28 mouse cellular contexts compared by ENCODE assay signal in genomic region chr6:98689395-98689794, GRCm38 (mm10).
DNase-seq lines count a peak whose midpoint lies in the region; ATAC-seq and TF ChIP-seq lines count a peak whose summit lies in the region.
"Had no signal": no experiment of that assay in that cellular context is flagged by ENCODE, and none has a peak within 500 bp of the region (broad histone marks: within the 10 kb centered on the region; RNA-seq: fewer than 3 reads in every experiment).

No protein-coding gene starts in this region.

- no peaks in the 10 kb centered on the region for H3K36me3 ChIP-seq in forebrain, embryonic 13.5 days (ENCODE audit: poor library complexity, severe bottlenecking)
- no peaks in the 10 kb centered on the region for H3K36me3 ChIP-seq in forebrain, embryonic 11.5 days (ENCODE audit: control insufficient read depth, insufficient read depth, low read length)
- H3K36me3 ChIP-seq in forebrain, postnatal 0 days (ENCODE audit: insufficient read depth) = no peaks in the 10 kb centered on the region
- H3K36me3 ChIP-seq in intestine, embryonic 16.5 days (ENCODE audit: control insufficient read depth, insufficient read depth, low read length) = no peaks in the 10 kb centered on the region
- H3K36me3 ChIP-seq: hindbrain, embryonic 10.5 days; hindbrain, embryonic 15.5 days; limb, embryonic 12.5 days; liver, embryonic 15.5 days had no signal

- no peak for DNase-seq in forebrain, embryonic 11.5 days (ENCODE audit: low spot score)
- peak; percentile 28 for DNase-seq in brain, adult 2 months (ENCODE audit: low read depth, low spot score)
- DNase-seq in forebrain, postnatal 0 days = peak; percentile 35
- DNase-seq in layer of hippocampus, adult 9-11 months = peak; percentile 76
- DNase-seq in natural killer cell, adult 2 months (ENCODE audit: low spot score in 2 of 2) = no peak
- no peak for DNase-seq in frontal cortex, postnatal 36 days (ENCODE audit: low spot score in 2 of 2)
- DNase-seq: adrenal gland, postnatal 10 days; cerebellum, adult 18-20 months; cerebellum, postnatal 10 days; heart, postnatal 14 days; kidney, adult 2 months; kidney, postnatal 36 days; lung, embryonic 14.5 days; lung, postnatal 14 days; midbrain, embryonic 14.5 days; spleen, adult 18-20 months; thymus, adult 2 months; thymus, postnatal 4 days had no signal

- peak; percentile 59; the same call in 1 of the 2 replicates for ATAC-seq in forebrain, embryonic 13.5 days
- ATAC-seq in forebrain, embryonic 11.5 days (replicated peaks; ENCODE audit: low FRiP score) = no peak
- no peak for ATAC-seq in forebrain, postnatal 0 days
- ATAC-seq in intestine, embryonic 16.5 days = no peak
- ATAC-seq: inflammation-experienced regulatory T-cells, adult 6 months had no signal

- no peaks in the 10 kb centered on the region for H3K27me3 ChIP-seq in forebrain, embryonic 13.5 days
- H3K27me3 ChIP-seq in forebrain, embryonic 11.5 days (ENCODE audit: control insufficient read depth, insufficient read depth, low read length) = no peaks in the 10 kb centered on the region
- H3K27me3 ChIP-seq in forebrain, postnatal 0 days (ENCODE audit: insufficient read depth, low read length) = no peaks in the 10 kb centered on the region
- no peaks in the 10 kb centered on the region for H3K27me3 ChIP-seq in intestine, embryonic 16.5 days (replicated peaks; ENCODE audit: control insufficient read depth, insufficient read depth, low read length)
- H3K27me3 ChIP-seq: CH12.LX; hindbrain, embryonic 15.5 days; limb, embryonic 12.5 days; liver, embryonic 15.5 days had no signal

- no peak for TF ChIP-seq CTCF in forebrain, postnatal 0 days (IDR thresholded peaks at IDR 0.05; ENCODE audit: low read depth)

- H3K4me2 ChIP-seq in forebrain, embryonic 13.5 days = no peak overlapping the region
- H3K4me2 ChIP-seq in forebrain, embryonic 11.5 days (ENCODE audit: low read depth, low read length, severe bottlenecking) = no peak overlapping the region
- H3K4me2 ChIP-seq in forebrain, postnatal 0 days (ENCODE audit: low read depth) = no peak overlapping the region
- no peak overlapping the region for H3K4me2 ChIP-seq in intestine, embryonic 16.5 days (ENCODE audit: low read depth, low read length)
- H3K4me2 ChIP-seq: hindbrain, embryonic 15.5 days; limb, embryonic 12.5 days; liver, embryonic 15.5 days; lung, embryonic 14.5 days had no signal

- no peak overlapping the region for H3K27ac ChIP-seq in forebrain, embryonic 13.5 days
- H3K27ac ChIP-seq in forebrain, embryonic 11.5 days (ENCODE audit: low read depth, low read length) = no peak overlapping the region
- H3K27ac ChIP-seq in forebrain, postnatal 0 days (ENCODE audit: low read depth, low read length) = no peak overlapping the region
- H3K27ac ChIP-seq in intestine, embryonic 16.5 days (ENCODE audit: low read length) = no peak overlapping the region
- H3K27ac ChIP-seq: hindbrain, embryonic 10.5 days; hindbrain, embryonic 15.5 days; limb, embryonic 12.5 days; liver, embryonic 15.5 days; stomach, postnatal 0 days had no signal

- no peaks in the 10 kb centered on the region for H3K9me3 ChIP-seq in forebrain, embryonic 13.5 days (replicated peaks)
- H3K9me3 ChIP-seq in forebrain, embryonic 11.5 days (ENCODE audit: control insufficient read depth, low read length) = no peaks in the 10 kb centered on the region
- H3K9me3 ChIP-seq in forebrain, postnatal 0 days (ENCODE audit: low read length) = no peaks in the 10 kb centered on the region
- H3K9me3 ChIP-seq in intestine, embryonic 16.5 days (ENCODE audit: control insufficient read depth, low read length) = no peaks in the 10 kb centered on the region
- H3K9me3 ChIP-seq: hindbrain, embryonic 10.5 days; hindbrain, embryonic 15.5 days; limb, embryonic 12.5 days; liver, embryonic 15.5 days had no signal

- WGBS in forebrain, embryonic 13.5 days = 67% methylated on average over 3 of the region's 3 CpGs
- WGBS in forebrain, embryonic 11.5 days = 83% methylated on average over 3 of the region's 3 CpGs
- WGBS in forebrain, postnatal 0 days = 43% methylated on average over 3 of the region's 3 CpGs
- 82% methylated on average over 3 of the region's 3 CpGs for WGBS in intestine, embryonic 16.5 days

- no peak overlapping the region for H3K9ac ChIP-seq in forebrain, embryonic 13.5 days
- no peak overlapping the region for H3K9ac ChIP-seq in forebrain, embryonic 11.5 days (ENCODE audit: low read length)
- H3K9ac ChIP-seq in forebrain, postnatal 0 days = no peak overlapping the region
- no peak overlapping the region for H3K9ac ChIP-seq in intestine, embryonic 16.5 days (ENCODE audit: low read depth, low read length)
- H3K9ac ChIP-seq: hindbrain, embryonic 15.5 days; limb, embryonic 12.5 days; liver, embryonic 15.5 days; lung, embryonic 14.5 days had no signal

- 0 out of 2 replicates have a peak, but pooled peaks cover 4% of the 10 kb centered on the region for H3K4me1 ChIP-seq in forebrain, embryonic 13.5 days
- H3K4me1 ChIP-seq in forebrain, embryonic 11.5 days (replicated peaks; ENCODE audit: control insufficient read depth, insufficient read depth, low read length) = no peaks in the 10 kb centered on the region
- H3K4me1 ChIP-seq in forebrain, postnatal 0 days (ENCODE audit: insufficient read depth) = no peaks in the 10 kb centered on the region
- H3K4me1 ChIP-seq in intestine, embryonic 16.5 days (ENCODE audit: control insufficient read depth, insufficient read depth, low read length) = no peaks in the 10 kb centered on the region
- H3K4me1 ChIP-seq: liver, embryonic 15.5 days had no signal

- no peak overlapping the region for H3K4me3 ChIP-seq in forebrain, embryonic 13.5 days
- H3K4me3 ChIP-seq in forebrain, embryonic 11.5 days (ENCODE audit: low read depth, low read length) = no peak overlapping the region
- no peak overlapping the region for H3K4me3 ChIP-seq in forebrain, postnatal 0 days (ENCODE audit: low read depth, low read length)
- no peak overlapping the region for H3K4me3 ChIP-seq in intestine, embryonic 16.5 days (ENCODE audit: low read length)
- H3K4me3 ChIP-seq: erythroblast, embryonic 14.5 days; hindbrain, embryonic 10.5 days; hindbrain, embryonic 15.5 days; limb, embryonic 12.5 days; liver, embryonic 15.5 days had no signal

Comparison
In these comparisons a context has a peak if more than half of its experiments do, and no peak if none do; other contexts are left out.
1. DNase-seq: peak in brain, adult 2 months (single experiment), forebrain, postnatal 0 days (single experiment) and layer of hippocampus, adult 9-11 months (single experiment); none in forebrain, embryonic 11.5 days (single experiment), natural killer cell, adult 2 months (0 of 2) and frontal cortex, postnatal 36 days (0 of 2).